Mouse (Mus musculus): ENCODE measurements around the gene Bcar3.

The Bcar3 gene

GRCm38 (mm10) chr3:122292300-122293222 lies 1.4 kb upstream of the Bcar3 start:
- peak; percentile 94 for DNase-seq (ENCODE audit: low spot score)

GRCm38 (mm10) chr3:122293223-122293953 lies 548 bp upstream of the Bcar3 start:
- DNase-seq (ENCODE audit: low spot score) = peak; percentile 73

GRCm38 (mm10) chr3:122295511-122295910 lies 1.6 kb downstream of the Bcar3 start:
- peak; percentile 85 for DNase-seq (ENCODE audit: low spot score)

- DNase-seq (ENCODE audit: low spot score) = no peak
These were observed 3.0 kb downstream of the Bcar3 start for GRCm38 (mm10) chr3:122296979-122297378.

- DNase-seq (ENCODE audit: low spot score) = no peak
These were observed 7.3 kb downstream of the Bcar3 start for GRCm38 (mm10) chr3:122300983-122301919.

- no peak for DNase-seq (ENCODE audit: low spot score)
These were observed 10.6 kb downstream of the Bcar3 start for GRCm38 (mm10) chr3:122304560-122304959.

- no peak for DNase-seq (ENCODE audit: low spot score)
These were observed 14.1 kb downstream of the Bcar3 start for GRCm38 (mm10) chr3:122307894-122308671.

- DNase-seq (ENCODE audit: low spot score) = no peak
These were observed 15.0 kb downstream of the Bcar3 start for GRCm38 (mm10) chr3:122308981-122309380.

GRCm38 (mm10) chr3:122312078-122312477 lies 18.1 kb downstream of the Bcar3 start:
- DNase-seq (ENCODE audit: low spot score) = peak; percentile 82

- DNase-seq (ENCODE audit: low spot score) = no peak
These were observed 19.1 kb downstream of the Bcar3 start for GRCm38 (mm10) chr3:122312936-122313629.

GRCm38 (mm10) chr3:122313936-122314335 lies 20.0 kb downstream of the Bcar3 start:
- DNase-seq (ENCODE audit: low spot score) = no peak

- DNase-seq (ENCODE audit: low spot score) = no peak
These were observed 22.7 kb downstream of the Bcar3 start for GRCm38 (mm10) chr3:122316621-122317020.

GRCm38 (mm10) chr3:122317339-122317738 lies 23.4 kb downstream of the Bcar3 start:
- DNase-seq (ENCODE audit: low spot score) = no peak

GRCm38 (mm10) chr3:122322226-122322625 lies 28.3 kb downstream of the Bcar3 start:
- peak; percentile 35 for DNase-seq (ENCODE audit: low spot score)

- DNase-seq (ENCODE audit: low spot score) = no peak
These were observed 29.9 kb downstream of the Bcar3 start for GRCm38 (mm10) chr3:122323841-122324240.

- no peak for DNase-seq (ENCODE audit: low spot score)
These were observed 30.6 kb downstream of the Bcar3 start for GRCm38 (mm10) chr3:122324528-122324927.

- no peak for DNase-seq (ENCODE audit: low spot score)
These were observed 36.5 kb downstream of the Bcar3 start for GRCm38 (mm10) chr3:122330484-122330883.

GRCm38 (mm10) chr3:122333493-122333892 lies 39.6 kb downstream of the Bcar3 start:
- peak; percentile 28 for DNase-seq (ENCODE audit: low spot score)

- no peak for DNase-seq (ENCODE audit: low spot score)
These were observed 40.0 kb downstream of the Bcar3 start for GRCm38 (mm10) chr3:122333902-122334301.

- DNase-seq (ENCODE audit: low spot score) = no peak
These were observed 40.4 kb downstream of the Bcar3 start for GRCm38 (mm10) chr3:122334375-122334774.
